Mouse (Mus musculus) cortical plate, adult 2 months (tissue): ENCODE measurements around the gene Klf12. TPM values are rescaled to one million over a fixed set of nuclear protein-coding genes. Genes with fewer than 3 reads are reported as not detected.

Experiments used
- H3K27ac ChIP-seq: fragments of 200-500 bp; 2 replicates; pipeline ENCODE4 v1.5.1; 2012; ENCODE audit warnings: low read length, control low read depth, inconsistent platforms; ENCODE audit not compliant: insufficient read depth
- H3K4me1 ChIP-seq: fragments of 200-500 bp; 2 replicates; pipeline ENCODE4 v1.6.1; 2011; ENCODE audit warnings: low read length; ENCODE audit not compliant: control insufficient read depth, insufficient read depth
- H3K4me3 ChIP-seq: fragments of 200-500 bp; 2 replicates; pipeline ENCODE4 v1.5.1; 2011; ENCODE audit warnings: mild to moderate bottlenecking, low read length, control low read depth; ENCODE audit not compliant: insufficient read depth
- CTCF ChIP-seq: fragments of 200-500 bp; IDR thresholded peaks from 2 replicates; pipeline ENCODE4 v1.5.1; 2011; ENCODE audit warnings: mild to moderate bottlenecking, control low read depth, low read length; ENCODE audit not compliant: insufficient read depth; ENCODE audit errors: extremely low read depth
- POLR2A ChIP-seq: fragments of 200-500 bp; IDR thresholded peaks from 2 replicates; pipeline ENCODE4 v1.6.1; 2011; ENCODE audit warnings: mild to moderate bottlenecking, low read length, control low read depth; ENCODE audit not compliant: insufficient read depth; ENCODE audit errors: extremely low read depth
- polyA plus RNA-seq: library from polyadenylated mRNA; depleted of rRNA; stranded (reverse); fragments of >200 nt; gene quantifications from 2 replicates; pipeline ENCODE4 v1.2.3, GENCODE M21; 2012

The Klf12 gene
- polyA plus RNA-seq, 1 experiment: 19.5 TPM

- no peak for TF ChIP-seq POLR2A
- TF ChIP-seq CTCF: no peak
- Histone ChIP-seq H3K4me1 (no peaks in the 10 kb centered on the region), H3K27ac (no peak overlapping the region), H3K4me3 (no peak overlapping the region)
These were observed 457.8 kb downstream of the Klf12 start for GRCm38 (mm10) chr14:99826713-99827112.
